Mouse (Mus musculus): ENCODE measurements around the gene Stac3. TPM values are rescaled to one million over a fixed set of nuclear protein-coding genes. Genes with fewer than 3 reads are reported as not detected.

Stac3 gene
- total RNA-seq, 1 experiment from 2014 or later: 4.9 TPM

DNA sequence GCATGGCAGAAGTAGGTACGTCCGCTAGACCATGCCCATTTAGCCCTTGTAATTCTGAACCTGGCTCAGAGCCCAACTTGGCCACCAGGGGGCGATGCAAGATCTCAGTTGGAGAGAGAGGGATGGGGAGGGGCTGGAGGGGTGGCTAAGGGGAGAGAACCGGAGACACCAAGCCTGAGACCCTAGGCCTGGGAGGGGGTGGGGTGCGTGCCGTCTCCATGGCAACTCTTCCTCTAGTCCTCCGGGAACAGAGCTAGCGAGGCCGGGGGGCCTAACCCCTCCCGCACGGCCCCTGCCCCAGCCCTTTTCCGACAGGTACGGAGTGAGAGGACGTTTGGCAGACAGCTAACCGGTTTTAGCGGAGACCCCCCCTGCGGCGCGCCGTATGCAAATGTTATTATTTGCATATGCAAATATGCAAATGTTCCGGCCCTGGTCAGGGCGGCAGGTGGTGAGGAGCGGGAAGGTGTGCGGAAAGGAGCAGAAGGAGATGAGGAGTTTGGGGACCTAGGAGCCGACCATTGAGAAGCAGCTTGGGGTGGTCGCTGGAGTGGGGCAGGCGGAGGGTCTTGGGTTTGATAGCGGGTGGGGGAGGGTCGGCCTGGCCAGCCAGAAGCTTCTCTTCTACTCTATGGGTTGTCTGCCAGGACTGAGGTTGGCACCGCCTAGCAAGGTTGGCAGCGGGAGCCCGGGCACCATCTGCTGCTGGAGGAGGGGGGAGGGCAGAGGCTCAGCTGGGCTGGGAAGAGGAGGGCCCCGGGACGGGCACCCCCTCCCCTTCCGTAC lies 7.8 kb downstream of the Stac3 start:
- peak; percentile 86 for DNase-seq

DNA sequence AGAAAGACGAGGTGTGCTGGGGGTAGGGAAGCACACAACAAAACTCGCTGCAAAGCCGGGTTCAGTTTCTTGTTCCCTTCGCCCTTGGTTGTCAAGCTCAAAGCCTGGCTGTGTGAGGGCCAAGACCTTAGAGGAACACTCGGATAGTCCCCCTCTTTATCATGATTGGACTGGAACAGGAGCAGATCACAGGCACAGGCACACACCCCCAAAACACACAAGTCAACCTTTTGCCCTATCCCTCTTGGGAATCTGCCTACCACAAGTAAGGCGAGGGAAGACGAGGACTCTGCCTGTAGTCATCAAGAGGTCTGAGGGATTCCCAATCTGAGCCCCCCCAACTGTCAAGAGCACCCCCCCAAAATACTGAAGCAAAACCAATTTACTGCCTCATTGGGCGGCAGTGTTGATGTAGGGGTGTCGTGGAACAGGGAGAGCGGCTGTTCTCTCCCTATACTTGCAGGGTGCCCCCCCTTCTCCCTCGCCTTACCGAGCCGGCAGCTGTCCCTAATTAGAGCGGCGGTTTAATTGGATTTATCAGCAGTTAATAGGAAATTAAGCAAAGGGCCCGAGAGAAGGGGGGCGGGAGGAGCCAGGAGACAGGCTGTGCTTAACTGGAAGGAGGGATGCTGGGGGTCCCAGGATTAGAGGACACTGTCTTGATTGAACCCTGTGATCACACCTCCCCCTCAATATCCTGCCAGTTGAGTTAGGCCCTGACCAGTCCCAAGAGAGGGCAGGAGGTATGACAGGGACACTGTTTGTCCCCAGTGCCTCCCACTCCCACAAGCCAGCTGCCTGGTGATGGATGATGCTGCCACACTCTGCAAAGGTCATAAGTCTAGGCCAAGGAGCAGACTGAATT lies 8.6 kb downstream of the Stac3 start:
- no peak for DNase-seq

DNA sequence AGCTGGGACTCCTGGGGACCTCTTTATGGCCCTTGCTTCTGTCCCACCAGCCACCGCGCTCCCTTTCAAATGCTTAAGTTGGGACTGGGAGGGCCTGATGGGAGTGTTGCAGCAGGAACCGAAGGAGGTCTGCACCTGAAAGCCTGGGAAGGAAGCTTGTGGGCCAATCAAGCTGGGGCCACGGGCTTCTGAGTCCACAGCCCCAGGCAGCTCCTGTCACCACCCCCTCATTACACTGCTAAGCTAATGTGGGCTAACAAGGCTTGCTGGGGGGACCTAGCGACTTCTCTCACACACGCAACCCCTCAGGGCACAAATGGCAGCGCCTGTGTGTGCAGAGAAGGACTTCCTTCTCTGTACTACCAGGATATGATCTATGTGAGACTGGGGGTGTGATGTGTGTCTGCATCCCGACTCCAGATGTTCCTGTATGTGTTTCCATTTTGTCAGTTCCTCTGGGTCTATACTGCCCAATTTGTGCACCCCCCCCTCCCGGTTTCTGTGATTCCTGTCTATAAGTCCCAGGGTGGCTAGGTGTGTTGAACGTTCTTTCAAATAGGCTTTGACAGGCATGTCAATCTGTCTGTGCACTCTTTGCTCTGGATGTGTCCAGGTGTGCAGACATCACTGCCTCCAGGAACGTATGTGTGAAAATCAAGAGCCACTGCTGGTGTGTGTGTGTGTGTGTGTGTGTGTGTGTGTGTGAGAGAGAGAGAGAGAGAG lies 9.6 kb downstream of the Stac3 start:
- DNase-seq: no peak

DNA sequence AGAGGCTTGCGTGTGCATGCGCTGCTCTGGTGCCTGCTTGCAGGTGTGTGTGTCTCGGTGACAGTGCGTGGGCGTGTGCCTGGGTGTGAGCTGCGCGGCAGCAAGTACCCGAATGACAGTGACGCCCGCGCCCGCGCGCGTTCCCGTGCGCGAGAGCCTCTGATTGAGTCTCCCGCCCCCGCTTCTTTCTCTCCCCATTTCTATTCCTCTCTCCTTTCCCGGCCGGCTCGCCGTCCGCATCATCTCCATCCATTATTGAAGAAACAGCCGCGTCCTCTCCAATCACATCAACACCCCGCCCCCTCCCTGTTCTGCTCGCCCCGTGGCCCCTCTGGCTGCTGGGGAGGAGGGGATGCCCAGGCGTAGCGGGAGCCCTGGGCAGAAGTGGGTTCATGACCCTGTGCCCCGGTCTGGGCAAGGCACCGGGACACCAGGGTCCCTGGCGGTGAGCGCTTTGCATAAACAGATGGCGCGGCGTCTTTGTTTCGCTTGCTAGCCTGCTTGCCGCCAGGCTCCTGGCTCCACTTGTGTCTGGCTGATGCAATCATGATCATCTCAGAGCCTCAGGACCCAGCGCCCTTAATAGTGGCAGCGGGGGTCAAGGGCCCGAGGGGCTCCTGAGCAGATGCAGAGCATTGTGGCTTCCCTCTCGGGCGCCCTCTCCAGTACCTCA lies 10.3 kb downstream of the Stac3 start:
- DNase-seq: peak; percentile 42

DNA sequence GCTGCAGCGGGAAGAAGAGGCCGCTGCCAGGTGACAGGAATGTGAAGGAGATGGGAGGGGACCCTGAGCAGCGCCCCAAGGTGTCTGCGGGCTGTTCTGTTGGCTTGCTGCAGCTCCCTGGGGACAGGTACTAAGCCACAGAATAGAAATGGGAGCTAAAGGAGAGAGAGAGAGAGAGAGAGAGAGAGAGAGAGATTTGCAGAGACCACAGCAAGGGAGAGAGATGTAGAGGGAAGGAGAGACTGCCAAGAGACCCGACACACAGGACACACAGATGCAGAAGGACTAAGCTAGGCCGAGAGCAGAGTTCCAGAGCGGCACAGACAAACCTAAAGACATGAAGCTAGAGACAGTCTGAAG lies 10.8 kb downstream of the Stac3 start:
- no peak for DNase-seq

DNA sequence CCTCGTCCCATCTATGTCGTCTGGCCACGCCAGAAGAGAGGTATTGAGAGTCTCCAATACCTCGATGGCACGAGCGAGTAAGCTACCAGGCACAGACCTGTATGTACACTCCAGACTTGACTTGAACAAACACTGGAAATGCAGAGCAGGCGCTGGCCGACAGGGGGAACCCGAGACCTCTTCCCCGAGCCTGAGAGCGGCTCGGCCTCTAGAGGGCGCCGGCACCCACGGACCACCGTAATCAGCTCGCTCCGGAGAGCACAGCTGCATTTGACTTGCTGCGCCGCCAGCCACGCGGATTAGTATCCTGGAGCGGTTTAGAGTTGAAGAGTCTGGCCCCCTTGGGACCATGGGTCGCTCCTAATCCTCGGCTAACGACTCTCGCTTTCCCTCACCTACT lies 11.3 kb downstream of the Stac3 start:
- peak; percentile 91 for DNase-seq

DNA sequence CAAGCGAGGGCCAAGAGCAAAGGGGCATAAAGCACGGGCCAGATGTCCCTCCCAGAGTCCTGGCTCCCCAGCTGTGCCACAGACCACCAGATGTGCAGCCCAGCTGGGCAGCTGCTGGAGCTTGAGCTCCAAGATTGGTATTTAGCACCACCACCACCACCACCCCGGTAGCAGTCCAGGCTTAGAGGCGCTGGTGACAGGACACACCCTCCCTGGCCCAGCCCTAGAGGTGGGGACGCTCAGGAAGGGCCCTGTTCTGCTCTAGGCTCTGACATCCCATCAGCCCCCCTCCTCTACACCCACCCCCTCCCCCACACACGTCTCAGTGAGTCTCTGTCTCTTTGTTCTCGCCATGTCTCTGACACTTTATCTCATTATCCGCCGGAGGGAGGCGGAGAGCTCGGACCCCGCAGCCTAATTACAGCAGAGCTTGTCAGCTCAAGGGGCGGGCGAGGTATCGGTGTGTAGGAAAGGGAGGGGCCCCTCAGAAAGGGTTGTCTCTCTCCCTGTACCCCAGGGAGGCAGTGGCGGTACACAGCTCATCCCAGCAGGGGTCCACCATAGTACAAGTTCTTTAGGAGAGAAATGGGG lies 12.1 kb downstream of the Stac3 start:
- DNase-seq: no peak

DNA sequence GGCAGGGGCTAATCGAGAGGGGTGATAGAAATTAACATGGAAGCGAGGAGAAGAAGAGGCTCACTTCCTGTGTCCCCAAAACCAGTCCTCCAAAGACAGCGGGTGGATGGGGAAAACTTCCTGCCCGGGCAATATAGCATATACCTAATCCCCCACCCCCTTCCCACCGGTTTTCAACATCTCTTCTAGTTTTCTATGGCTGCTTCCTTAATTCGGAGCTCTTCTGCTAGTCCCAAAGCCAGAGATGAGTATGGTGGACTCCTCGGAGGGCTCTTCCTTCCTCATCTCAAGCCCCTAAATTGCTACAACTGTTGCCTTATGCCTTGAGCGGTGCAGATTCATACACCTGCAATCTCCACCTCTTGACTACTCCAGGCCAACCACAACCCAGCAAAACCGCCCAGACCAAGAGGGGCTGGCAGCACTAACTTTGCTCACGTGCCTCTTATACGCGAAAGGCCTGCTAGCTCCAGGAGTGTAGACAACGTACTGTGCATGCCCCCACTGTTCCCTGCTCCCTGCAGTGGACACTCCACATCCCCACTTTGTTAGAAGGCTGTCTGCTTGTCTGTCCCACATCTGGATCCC lies 12.7 kb downstream of the Stac3 start:
- DNase-seq: no peak

DNA sequence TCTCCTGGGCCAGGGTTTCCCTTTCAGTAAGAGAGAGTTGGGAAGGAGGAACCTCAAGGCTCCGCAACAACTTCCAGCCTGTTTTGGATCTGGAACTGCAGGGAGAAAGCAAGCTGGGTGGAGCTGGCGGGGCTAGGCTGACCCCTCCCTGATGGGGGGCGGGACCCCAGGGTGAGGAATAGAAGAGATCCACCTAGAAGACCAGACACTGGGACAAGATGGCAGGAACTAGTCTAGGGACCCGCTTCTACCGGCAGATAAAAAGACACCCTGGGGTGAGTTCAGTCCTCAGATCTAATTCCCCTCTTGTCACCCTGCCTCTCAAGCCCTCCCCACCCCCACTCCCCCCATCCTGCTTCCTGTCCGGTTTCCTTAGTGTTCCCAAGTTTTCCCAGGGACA lies 13.3 kb downstream of the Stac3 start, which contains the start of gene Ndufa4l2:
Gene Ndufa4l2 (plus strand): TSS at position 204 of the 400 bp plus-strand sequence.
- DNase-seq: no peak

DNA sequence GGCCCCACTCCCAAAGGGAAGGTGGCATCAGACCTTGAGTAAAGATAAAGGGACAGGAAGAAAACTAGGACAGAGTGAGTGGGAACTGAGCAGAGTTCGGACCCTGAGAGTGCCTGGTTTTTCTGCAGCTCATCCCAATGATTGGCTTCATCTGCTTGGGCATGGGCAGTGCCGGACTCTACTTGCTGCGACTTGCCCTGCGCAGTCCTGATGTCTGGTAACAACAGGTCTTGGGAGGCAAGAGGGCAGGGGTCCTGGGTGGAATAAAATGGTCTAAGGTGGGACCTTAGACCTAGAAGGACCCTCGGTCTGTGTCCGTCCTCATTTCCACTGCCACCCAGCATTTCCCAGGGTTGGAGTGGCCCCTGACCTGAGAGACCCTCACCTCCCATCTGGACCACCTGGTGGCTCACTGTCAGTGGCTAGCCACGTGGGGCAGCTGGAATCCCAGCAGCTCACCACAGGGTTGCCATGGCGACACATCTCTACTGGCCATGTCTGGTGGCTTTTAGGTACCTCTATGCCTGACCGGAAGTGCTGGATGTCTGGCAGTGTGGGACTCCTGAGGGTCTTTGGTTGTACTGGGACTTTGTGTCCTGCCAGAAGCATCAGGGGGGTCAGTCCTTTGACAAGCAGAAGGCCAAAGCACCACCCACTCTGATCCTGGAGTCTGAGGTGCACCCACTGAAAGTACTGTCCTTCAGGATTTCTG lies 13.9 kb downstream of the Stac3 start:
- no peak for DNase-seq

DNA sequence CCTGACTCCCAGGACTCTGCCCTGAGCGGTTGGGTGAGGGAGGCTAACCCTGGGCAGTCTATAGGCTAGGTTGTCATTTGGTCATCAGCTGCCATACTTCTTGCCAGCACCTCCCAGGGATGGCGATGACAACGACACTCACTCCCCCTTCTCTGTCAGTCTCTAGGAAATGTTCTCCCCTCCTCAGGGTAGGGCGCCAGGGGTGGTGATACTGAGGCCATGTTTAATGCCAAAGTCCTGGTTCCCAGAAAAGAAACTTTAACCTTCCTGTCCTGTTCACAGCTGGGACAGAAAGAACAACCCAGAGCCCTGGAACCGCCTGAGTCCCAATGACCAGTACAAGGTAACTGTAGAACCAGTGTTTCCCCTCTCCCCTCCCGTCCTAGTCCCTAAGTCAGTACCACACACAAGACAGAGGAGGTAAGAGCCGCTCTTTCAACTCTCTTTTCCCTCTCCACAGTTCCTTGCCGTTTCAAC lies 14.5 kb downstream of the Stac3 start:
- DNase-seq: no peak

DNA sequence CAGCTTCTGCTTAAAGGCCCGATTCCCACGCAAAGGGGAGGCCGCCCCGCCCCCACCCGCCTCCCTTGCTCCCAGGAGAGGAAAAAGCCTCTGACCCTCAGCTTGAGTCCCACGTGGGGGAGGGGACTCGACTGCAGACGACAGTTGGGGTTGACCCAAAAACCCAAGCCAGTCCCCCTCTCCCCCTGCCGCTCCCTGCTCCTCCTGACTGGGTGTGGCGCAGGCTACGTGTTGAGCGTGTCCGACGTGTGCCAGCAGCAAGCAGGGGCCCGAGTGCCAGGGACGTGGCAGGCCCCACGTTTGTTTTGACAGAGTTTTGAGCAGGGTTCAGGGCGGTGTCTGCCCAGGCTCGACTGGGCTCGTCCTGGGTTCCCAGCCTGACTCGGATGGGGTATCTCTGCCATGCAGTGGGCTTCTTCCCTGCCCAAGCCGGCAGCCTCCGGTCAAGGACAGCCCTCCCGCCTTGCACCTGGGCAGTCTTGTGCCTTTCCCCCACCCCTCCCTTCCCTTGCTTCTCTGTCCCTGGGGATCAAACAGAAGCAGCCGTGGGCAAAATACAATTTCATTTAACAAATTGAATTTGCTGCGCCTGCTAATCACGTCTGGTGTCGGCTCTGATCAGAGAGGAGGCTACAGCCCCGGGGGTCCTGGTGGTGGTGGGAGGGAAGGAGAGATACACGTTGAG lies 15.2 kb downstream of the Stac3 start:
- DNase-seq: no peak

DNA sequence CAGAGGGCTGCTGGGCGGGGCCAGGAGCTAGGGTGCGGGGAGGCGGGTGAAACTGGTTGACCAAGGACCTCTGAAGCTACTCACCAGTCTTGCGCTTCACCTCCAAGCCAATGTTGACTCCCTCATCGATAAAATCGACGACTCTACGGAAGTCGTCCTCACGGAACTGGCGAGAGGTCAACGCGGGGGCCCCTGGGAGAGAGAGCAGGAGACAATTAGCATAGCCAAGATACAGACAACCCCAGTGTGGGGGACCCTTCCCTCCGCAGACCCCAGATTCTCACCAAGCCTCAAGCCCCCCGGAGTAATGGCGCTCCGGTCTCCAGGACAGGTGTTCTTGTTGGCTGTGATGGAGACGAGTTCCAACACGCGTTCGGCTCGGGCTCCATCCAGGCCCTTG lies 16.5 kb downstream of the Stac3 start:
- DNase-seq: no peak

DNA sequence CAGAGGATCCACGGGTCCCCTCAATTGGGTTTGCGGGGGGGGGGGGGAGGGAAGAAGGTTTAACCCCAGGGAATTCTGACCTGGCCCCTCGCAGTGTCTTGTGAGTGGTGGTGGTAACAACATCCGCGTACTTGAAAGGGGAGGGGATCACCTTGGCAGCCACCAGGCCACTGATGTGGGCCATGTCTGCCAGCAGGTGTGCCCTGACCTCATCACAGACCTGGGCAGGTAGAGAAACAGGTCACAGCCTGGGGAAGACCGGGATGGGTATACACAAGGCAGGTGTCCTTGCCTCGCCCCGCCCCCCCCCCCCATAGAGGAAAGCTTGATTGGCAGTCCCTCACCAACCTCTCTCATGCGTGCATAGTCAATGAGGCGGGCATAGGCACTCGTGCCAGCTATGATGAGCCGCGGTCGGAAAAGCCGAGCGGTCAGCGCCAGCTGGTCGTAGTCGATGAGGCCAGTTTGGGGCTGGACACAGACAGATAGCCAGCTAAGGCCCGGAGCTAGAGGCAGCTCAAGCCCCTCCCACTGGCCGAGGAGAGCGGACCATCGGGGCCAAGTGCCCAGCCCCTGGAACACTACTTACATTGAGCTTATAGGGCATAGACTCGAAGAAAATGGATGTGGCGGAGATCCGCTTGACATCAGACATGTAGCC lies 17.7 kb downstream of the Stac3 start:
- no peak for DNase-seq

DNA sequence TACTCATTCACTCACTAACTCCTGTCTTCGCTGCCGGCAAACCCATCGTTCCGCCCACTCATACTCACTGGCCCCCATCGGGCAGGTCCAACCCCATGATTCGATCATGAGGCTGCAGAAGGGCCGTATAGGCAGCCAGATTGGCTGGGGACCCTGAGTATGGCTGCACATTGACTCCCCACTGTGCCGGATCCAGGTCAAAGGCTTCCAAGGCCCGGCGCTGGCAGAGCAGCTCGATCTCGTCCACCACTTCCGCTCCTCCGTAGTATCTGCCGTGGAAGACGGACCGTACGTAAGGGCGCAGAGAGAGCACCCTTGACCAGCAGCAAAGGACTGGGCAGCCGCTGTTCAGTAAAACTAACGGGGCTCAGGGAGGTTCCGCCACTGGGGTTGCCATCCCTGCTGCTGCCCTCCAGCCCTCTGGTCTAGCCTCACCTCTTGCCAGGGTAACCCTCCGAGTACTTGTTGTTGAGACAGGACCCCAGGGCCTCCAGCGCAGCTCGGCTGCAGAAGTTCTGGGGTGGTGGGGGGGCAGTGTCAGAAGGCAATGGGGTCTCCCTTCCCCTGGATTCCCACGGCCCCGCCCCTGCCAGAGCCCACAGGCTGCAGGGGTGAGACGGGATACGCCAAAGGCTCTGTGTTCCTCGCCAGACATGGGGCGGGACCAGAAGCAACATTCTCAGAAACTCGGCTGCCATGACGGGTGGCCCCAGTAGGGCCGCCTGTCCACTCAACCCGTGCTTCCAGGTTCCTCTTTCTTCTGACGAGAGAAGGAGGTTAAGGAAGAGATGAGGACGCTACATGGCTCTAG lies 18.6 kb downstream of the Stac3 start:
- no peak for DNase-seq

DNA sequence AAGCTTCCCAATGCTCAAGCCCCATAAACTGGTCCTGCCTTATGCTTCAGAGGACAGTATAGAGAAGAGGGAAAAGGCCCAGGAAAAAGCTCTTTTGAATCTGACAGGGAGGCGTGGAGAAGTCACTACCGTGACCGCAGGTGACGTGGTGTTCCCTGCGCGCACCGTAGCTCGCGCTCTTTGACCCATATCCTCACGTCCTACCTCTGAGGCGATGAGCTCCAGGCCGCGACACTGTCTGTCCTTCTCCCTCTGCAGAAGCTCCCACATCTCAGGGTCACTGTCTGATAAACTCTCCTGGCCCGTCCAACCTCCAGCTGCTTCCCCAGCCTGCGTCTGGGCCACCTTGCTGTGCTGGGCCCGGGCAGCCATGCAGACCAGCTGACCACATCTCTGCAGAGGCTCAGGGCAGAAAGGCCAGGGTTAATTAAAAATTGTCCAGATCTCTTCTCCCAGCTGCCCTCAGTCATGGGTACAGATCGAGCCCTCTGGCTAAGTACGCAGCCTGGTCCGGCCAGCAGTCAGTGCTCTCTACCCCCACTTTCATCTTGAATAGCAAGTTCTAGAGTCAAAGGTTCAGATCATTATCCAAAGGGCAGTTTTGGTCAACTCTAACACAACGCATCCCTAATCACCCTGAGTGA lies 19.4 kb downstream of the Stac3 start:
- DNase-seq: no peak

DNA sequence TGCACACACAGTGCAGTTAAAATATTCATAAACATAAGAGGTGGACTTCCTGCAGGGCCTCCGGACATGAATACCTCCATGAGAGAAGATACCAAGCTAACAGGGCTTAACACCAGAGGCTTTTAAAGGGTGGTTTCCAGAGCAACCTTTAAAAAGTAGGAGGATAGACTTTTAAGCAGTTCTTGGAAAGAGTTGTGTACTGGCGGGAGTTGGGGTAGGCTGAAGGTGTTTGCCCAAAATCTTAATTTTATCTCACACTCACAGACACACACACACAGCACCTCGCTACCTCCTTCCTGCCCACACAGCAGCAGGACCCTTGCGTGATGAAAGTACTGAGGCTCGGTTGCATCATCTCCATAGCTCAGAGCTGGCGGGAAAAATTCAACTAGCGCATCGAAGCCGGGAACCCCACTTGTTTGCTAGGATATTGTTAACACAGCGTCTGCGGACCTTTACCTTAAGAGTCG lies 20.2 kb downstream of the Stac3 start:
- no peak for DNase-seq

DNA sequence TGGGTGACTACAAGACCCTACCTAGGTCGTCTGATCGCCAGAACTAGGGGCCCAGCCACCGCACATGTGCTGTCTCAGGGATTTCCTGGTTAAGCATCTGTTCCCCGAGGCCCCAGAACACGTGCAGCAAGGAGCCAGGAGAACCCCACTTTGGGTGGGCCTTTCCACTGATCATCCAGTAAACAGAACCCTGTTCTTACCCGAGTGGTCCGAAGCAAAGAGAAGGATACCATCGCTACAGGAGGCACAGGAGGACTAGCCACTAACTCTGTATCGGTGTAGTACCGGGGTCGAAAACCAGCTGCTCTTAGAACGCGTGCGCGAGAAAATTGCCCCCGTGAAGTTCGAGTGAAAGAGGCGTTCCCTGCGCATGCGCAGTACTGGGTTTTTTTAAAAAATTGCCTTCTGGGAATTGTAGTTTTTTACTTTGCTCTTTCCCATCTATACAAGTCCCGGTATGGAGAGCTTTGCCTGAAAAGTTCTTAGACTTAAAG lies 20.6 kb downstream of the Stac3 start, which contains the start of gene Shmt2:
Gene Shmt2 (minus strand): TSS at position 357 of the 494 bp plus-strand sequence.
- peak; percentile 81 for DNase-seq

Data from adrenal gland, postnatal 25 days (tissue).